Mouse (Mus musculus): Measurements from ENCODE around the gene Vmn1r36. TPM values are rescaled to one million over a fixed set of nuclear protein-coding genes. Genes with fewer than 3 reads are reported as not detected.
"Not testable (repeated sequence)": the region's sequence is repeated elsewhere in the genome, so short reads cannot be mapped to it uniquely, and the experiment has no call there.

The Vmn1r36 gene
- not detected for total RNA-seq (2021)

- DNase-seq; intact Hi-C loops (cut with DNase I): not testable (repeated sequence)
These were observed at the start of gene Vmn1r36 for GRCm38 (mm10) chr6:66719068-66719467. Gene Vmn1r36 (minus strand): TSS chr6:66719168.

GRCm38 (mm10) chr6:66729082-66729481, 10.1 kb upstream of the Vmn1r36 start, which contains the start of gene Vmn1r37:
Gene Vmn1r37 (plus strand): TSS chr6:66729382.
- DNase-seq: not testable (repeated sequence)

GRCm38 (mm10) chr6:66713854-66714253, 5.1 kb downstream of the Vmn1r36 start:
- intact Hi-C loops (cut with DNase I): no loop called here
- no peak for DNase-seq

More at GRCm38 (mm10) chr6:66729082-66729481, 10.1 kb upstream of the Vmn1r36 start, which contains the start of gene Vmn1r37:
- intact Hi-C loops (cut with DNase I): not testable (repeated sequence)

GRCm38 (mm10) chr6:66708901-66709300, 10.1 kb downstream of the Vmn1r36 start:
- no peak for DNase-seq
- intact Hi-C loops (cut with DNase I): no loop called here

GRCm38 (mm10) chr6:66685806-66686205, 33.2 kb downstream of the Vmn1r36 start, which contains the start of gene Vmn1r35:
Gene Vmn1r35 (minus strand): TSS chr6:66685906.
- intact Hi-C loops (cut with DNase I): no loop called here
- no peak for DNase-seq

Other genes starting within 250 kb of the Vmn1r36 start
- gene Mad2l1, start 183.8 kb downstream of the Vmn1r36 start, total RNA-seq (2021): 10 to 100 TPM; 15.2 to 16.6 TPM
- not detected for gene Vmn1r32, start 159.1 kb downstream of the Vmn1r36 start, total RNA-seq (2021)
- not detected for gene Vmn1r33, start 100.9 kb downstream of the Vmn1r36 start, total RNA-seq (2021)
- gene Vmn1r34, start 75.3 kb downstream of the Vmn1r36 start, total RNA-seq (2021): not detected
- gene Vmn1r35, start 33.3 kb downstream of the Vmn1r36 start, total RNA-seq (2021): not detected
- not detected for gene Vmn1r37, start 10.2 kb upstream of the Vmn1r36 start, total RNA-seq (2021)
- gene Vmn1r38, start 63.5 kb upstream of the Vmn1r36 start, total RNA-seq (2021): not detected
- not detected for gene Vmn1r39, start 91.4 kb upstream of the Vmn1r36 start, total RNA-seq (2021)
- 10 to 100 TPM; 63.9 to 66.8 TPM for gene Gng12, start 177.2 kb upstream of the Vmn1r36 start, total RNA-seq (2021)

Measured in heart, postnatal 10 days (tissue).